Mouse (Mus musculus) heart, embryonic 12.5 days (tissue): ENCODE results near the gene Samd8. TPM values are rescaled to one million over a fixed set of nuclear protein-coding genes. Genes with fewer than 3 reads are reported as not detected.

Experiments
- ATAC-seq: fragments of 200-750 bp; cut with Nextera tagmentation; 2 replicates; pipeline ENCODE4 v1.8.0; 2017; ENCODE audit warnings: moderate TSS enrichment, moderate library complexity; ENCODE audit not compliant: insufficient number of reproducible peaks, low FRiP score
- H3K27ac ChIP-seq: fragments of 300-500 bp; sonication (generic); 2 replicates; pipeline ENCODE4 v1.5.1; 2016; ENCODE audit warnings: mild to moderate bottlenecking, moderate library complexity; ENCODE audit not compliant: poor library complexity, severe bottlenecking
- H3K27me3 ChIP-seq: fragments of 300-500 bp; sonication (generic); replicated peaks from 2 replicates; pipeline ENCODE4 v1.6.1; 2016; ENCODE audit warnings: mild to moderate bottlenecking, moderate library complexity
- H3K36me3 ChIP-seq: fragments of 300-500 bp; sonication (generic); 2 replicates; pipeline ENCODE4 v1.6.1; 2016; ENCODE audit warnings: mild to moderate bottlenecking, moderate library complexity
- H3K4me1 ChIP-seq: fragments of 300-500 bp; sonication (generic); replicated peaks from 2 replicates; pipeline ENCODE4 v1.6.1; 2016; ENCODE audit warnings: mild to moderate bottlenecking
- H3K4me2 ChIP-seq: fragments of 300-500 bp; sonication (generic); 2 replicates; pipeline ENCODE4 v1.6.1; 2016; ENCODE audit warnings: mild to moderate bottlenecking, moderate library complexity
- H3K4me3 ChIP-seq: fragments of 300-500 bp; sonication (generic); 2 replicates; pipeline ENCODE4 v1.5.1; 2016; ENCODE audit warnings: mild to moderate bottlenecking
- H3K9ac ChIP-seq: fragments of 300-500 bp; sonication (generic); 2 replicates; pipeline ENCODE4 v1.6.1; 2016; ENCODE audit warnings: mild to moderate bottlenecking, moderate library complexity
- H3K9me3 ChIP-seq: fragments of 300-500 bp; sonication (generic); replicated peaks from 2 replicates; pipeline ENCODE4 v1.6.1; 2016; ENCODE audit warnings: mild to moderate bottlenecking, moderate library complexity
- WGBS: fragments of 180-500 bp; shearing (Covaris S2); methylation state at CpG from one replicate; pipeline ENCODE4 v1.1.7; 2016; 5-methylcytosine and 5-hydroxymethylcytosine counted together
- polyA plus RNA-seq: library from polyadenylated mRNA; unstranded; fragments of >200 nt; fragmentation: Nextera tagmentation; extraction: Ambion mirVana; gene quantifications from 2 replicates; pipeline ENCODE4 v1.2.1, GENCODE M21; 2016

The Samd8 gene
- polyA plus RNA-seq, 1 experiment from 2014 or later = 11.7 TPM

GRCm38 (mm10) chr14:21831830-21832403 is 81.6 kb downstream of the Samd8 start:
- Histone ChIP-seq H3K9me3 (no peaks in the 10 kb centered on the region), H3K9ac (peak overlapping the region; percentile 94), H3K4me3 (peak overlapping the region; percentile 94), H3K4me1 (peaks cover 44% of the 10 kb centered on the region), H3K4me2 (peak overlapping the region; percentile 96), H3K36me3 (peaks cover 34% of the 10 kb centered on the region), H3K27me3 (no peaks in the 10 kb centered on the region), H3K27ac (peak overlapping the region; percentile 95)
- under 1% methylated on average over 28 of the region's 28 CpGs for WGBS
- ATAC-seq = no peak

- peak overlapping the region; percentile 33; the same call in 1 of the 2 replicates for H3K27ac ChIP-seq
- no peak overlapping the region for H3K4me2 ChIP-seq
- no peaks in the 10 kb centered on the region for H3K9me3 ChIP-seq
- H3K36me3 ChIP-seq = peaks cover 91% of the 10 kb centered on the region
- no peaks in the 10 kb centered on the region for H3K27me3 ChIP-seq
- H3K4me1 ChIP-seq = peaks cover 52% of the 10 kb centered on the region
- no peak overlapping the region for H3K4me3 ChIP-seq
- ATAC-seq = no peak
- 46% methylated on average over 8 of the region's 8 CpGs for WGBS
- no peak overlapping the region for H3K9ac ChIP-seq
Measured at GRCm38 (mm10) chr14:21838336-21839017, 88.1 kb downstream of the Samd8 start.

GRCm38 (mm10) chr14:21841819-21842592 is 91.7 kb downstream of the Samd8 start:
- Histone ChIP-seq H3K36me3 (peaks cover 97% of the 10 kb centered on the region), H3K27me3 (no peaks in the 10 kb centered on the region), H3K4me3 (no peak overlapping the region), H3K27ac (peak overlapping the region; percentile 60), H3K9ac (no peak overlapping the region), H3K4me1 (peaks cover 56% of the 10 kb centered on the region), H3K4me2 (no peak overlapping the region), H3K9me3 (no peaks in the 10 kb centered on the region)
- no peak for ATAC-seq
- 61% methylated on average over 5 of the region's 5 CpGs for WGBS

- Histone ChIP-seq H3K27me3 (no peaks in the 10 kb centered on the region), H3K4me2 (no peak overlapping the region), H3K27ac (peak overlapping the region; percentile 60), H3K4me1 (peaks cover 58% of the 10 kb centered on the region), H3K4me3 (no peak overlapping the region), H3K9ac (peak overlapping the region; percentile 44), H3K36me3 (peaks cover 85% of the 10 kb centered on the region), H3K9me3 (no peaks in the 10 kb centered on the region)
- ATAC-seq = no peak
- 21% methylated on average over 6 of the region's 6 CpGs for WGBS
Measured at GRCm38 (mm10) chr14:21843263-21843662, 92.9 kb downstream of the Samd8 start.

- Histone ChIP-seq H3K36me3 (peaks cover 49% of the 10 kb centered on the region), H3K4me3 (peak overlapping the region; percentile 73), H3K4me2 (peak overlapping the region; percentile 98), H3K27ac (peak overlapping the region; percentile 74; the same call in 1 of the 2 replicates), H3K9ac (peak overlapping the region; percentile 85), H3K27me3 (no peaks in the 10 kb centered on the region), H3K9me3 (no peaks in the 10 kb centered on the region), H3K4me1 (peaks cover 68% of the 10 kb centered on the region)
- ATAC-seq = no peak
- 11% methylated on average over 10 of the region's 10 CpGs for WGBS
Measured at GRCm38 (mm10) chr14:21846827-21847380, 96.6 kb downstream of the Samd8 start.

GRCm38 (mm10) chr14:21847381-21848165 is 97.2 kb downstream of the Samd8 start:
- ATAC-seq = peak; percentile 34
- Histone ChIP-seq H3K9ac (peak overlapping the region; percentile 85), H3K36me3 (peaks cover 42% of the 10 kb centered on the region), H3K4me2 (peak overlapping the region; percentile 98), H3K4me1 (peaks cover 65% of the 10 kb centered on the region), H3K9me3 (no peaks in the 10 kb centered on the region), H3K4me3 (peak overlapping the region; percentile 73), H3K27ac (peak overlapping the region; percentile 74), H3K27me3 (no peaks in the 10 kb centered on the region)
- WGBS = under 1% methylated on average over 50 of the region's 50 CpGs

Other genes starting within 250 kb of the Samd8 start
- gene Dupd1, start 36.0 kb upstream of the Samd8 start, polyA plus RNA-seq = 0.17 and 0.23 TPM in 2 replicates
- 0.23 TPM in 1 of 2 replicates, not detected in the other for gene Dusp13, start 650 bp downstream of the Samd8 start, polyA plus RNA-seq
- 444 and 446 TPM in 2 replicates for gene Vdac2, start 74.7 kb downstream of the Samd8 start, polyA plus RNA-seq
- 40.8 and 43.5 TPM in 2 replicates for gene Comtd1, start 98.4 kb downstream of the Samd8 start, polyA plus RNA-seq
- gene Zfp503, start 239.1 kb downstream of the Samd8 start, polyA plus RNA-seq = 4.7 and 5.6 TPM in 2 replicates